Mouse (Mus musculus): ENCODE results near the gene Gm47289. TPM values are rescaled to one million over a fixed set of nuclear protein-coding genes. Genes with fewer than 3 reads are reported as not detected.

Gm47289 gene
- not detected in 2 replicates for polyA plus RNA-seq (2016; fragmentation: Nextera tagmentation; extraction: Ambion mirVana)

DNA sequence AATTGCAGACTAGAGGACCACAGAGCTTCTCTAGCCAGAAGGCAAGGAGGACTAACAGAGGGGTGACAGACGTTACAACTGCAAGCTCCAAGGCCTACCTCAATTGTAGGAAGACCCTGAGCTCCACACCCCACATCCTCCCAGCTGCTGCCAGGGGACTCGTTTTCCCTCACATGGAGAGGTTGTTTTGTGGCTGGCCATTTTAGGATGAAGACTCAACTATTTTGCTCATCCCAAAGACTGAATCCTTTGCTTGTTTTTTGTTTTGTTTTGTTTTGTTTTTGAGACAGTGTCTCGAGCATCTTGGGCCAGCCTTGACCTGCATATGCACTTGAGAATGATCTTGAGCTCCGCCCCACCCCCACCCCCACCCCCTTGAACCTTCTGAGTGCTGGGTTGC is at the start of gene Gm47289:
TSS of gene Gm47289 (plus strand) at position 301 of the 400 bp plus-strand sequence.
- Histone ChIP-seq H3K36me3 (no peaks in the 10 kb centered on the region), H3K4me3 (no peak within 1 kb of the TSS), H3K9me3 (replicated peaks) (no peaks in the 10 kb centered on the region), H3K4me1 (replicated peaks) (no peaks in the 10 kb centered on the region; the same call in 1 of the 2 replicates), H3K27me3 (replicated peaks) (peaks cover 35% of the 10 kb centered on the region), H3K27ac (ENCODE audit: poor library complexity, severe bottlenecking) (no peak within 1 kb of the TSS), H3K9ac (no peak within 1 kb of the TSS), H3K4me2 (no peak within 1 kb of the TSS)
- WGBS: 43% methylated on average over 4 of the region's 4 CpGs
- ATAC-seq (ENCODE audit: insufficient number of reproducible peaks, low FRiP score): no peak

DNA sequence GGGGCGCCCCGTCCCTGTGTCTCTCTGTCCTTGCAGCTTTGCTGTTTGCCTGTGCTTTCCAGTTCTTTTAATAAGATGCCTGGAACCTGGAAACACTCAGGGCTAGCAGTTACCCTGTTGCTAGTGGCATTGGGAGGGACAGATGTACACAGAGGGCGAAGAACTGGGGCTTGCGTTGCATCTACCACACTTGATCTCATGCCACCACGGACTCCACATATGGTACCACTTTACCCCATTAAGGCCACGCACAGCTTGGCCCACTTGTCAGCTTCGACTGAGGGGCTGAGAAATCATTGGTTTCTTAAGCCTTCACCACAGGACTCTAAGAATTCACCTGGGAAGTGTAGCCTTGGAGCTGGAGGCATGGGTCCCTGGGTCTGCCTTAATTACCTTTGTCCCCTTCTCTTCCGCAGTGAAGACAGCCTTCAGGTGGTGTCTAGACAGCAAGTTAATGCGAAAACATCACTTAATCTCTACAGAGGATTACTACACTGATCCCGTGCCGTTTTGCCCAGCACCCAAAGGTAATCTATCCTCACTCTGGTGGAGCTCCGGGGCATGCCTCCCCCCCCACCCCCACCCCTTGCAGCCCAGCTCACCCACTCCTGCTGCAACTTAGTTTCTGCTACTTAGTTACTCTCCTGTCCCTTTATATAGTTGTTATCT is 49.1 kb upstream of the Gm47289 start:
- Histone ChIP-seq H3K9me3 (replicated peaks) (no peaks in the 10 kb centered on the region), H3K4me2 (no peak overlapping the region), H3K27ac (ENCODE audit: poor library complexity, severe bottlenecking) (no peak overlapping the region), H3K27me3 (replicated peaks) (peaks cover under 1% of the 10 kb centered on the region; the same call in 1 of the 2 replicates), H3K36me3 (no peaks in the 10 kb centered on the region), H3K4me1 (replicated peaks) (0 out of 2 replicates have a peak, but pooled peaks cover 2% of the 10 kb centered on the region), H3K4me3 (no peak overlapping the region), H3K9ac (no peak overlapping the region)
- WGBS: 58% methylated on average over 12 of the region's 12 CpGs
- no peak for ATAC-seq (ENCODE audit: insufficient number of reproducible peaks, low FRiP score)

DNA sequence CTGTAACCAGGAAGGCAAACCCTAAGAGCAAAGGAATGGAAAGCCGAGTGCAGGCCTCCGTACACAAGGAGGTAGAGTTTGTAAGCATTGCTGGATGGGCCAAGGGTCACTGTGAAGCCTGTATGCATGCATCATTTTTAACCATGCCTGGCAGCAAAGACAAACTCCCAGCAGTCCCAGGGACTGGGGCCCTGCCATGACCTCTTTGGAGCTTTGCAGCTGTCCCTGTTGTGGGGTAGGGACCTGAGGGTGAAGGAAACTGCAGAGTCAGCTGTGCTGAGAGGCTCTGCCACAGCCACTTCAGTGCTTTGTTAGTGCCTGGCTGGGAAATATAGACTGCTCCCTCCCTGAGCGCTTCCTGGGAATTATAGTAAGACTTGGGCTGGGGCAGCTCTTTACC is 48.3 kb upstream of the Gm47289 start:
- no peaks in the 10 kb centered on the region for H3K27me3 ChIP-seq (replicated peaks)
- H3K9me3 ChIP-seq (replicated peaks): no peaks in the 10 kb centered on the region
- H3K4me2 ChIP-seq: no peak overlapping the region
- H3K36me3 ChIP-seq: no peaks in the 10 kb centered on the region
- 0 out of 2 replicates have a peak, but pooled peaks cover 2% of the 10 kb centered on the region for H3K4me1 ChIP-seq (replicated peaks)
- no peak overlapping the region for H3K27ac ChIP-seq (ENCODE audit: poor library complexity, severe bottlenecking)
- 63% methylated on average over 3 of the region's 3 CpGs for WGBS
- H3K9ac ChIP-seq: no peak overlapping the region
- no peak overlapping the region for H3K4me3 ChIP-seq
- no peak for ATAC-seq (ENCODE audit: insufficient number of reproducible peaks, low FRiP score)

DNA sequence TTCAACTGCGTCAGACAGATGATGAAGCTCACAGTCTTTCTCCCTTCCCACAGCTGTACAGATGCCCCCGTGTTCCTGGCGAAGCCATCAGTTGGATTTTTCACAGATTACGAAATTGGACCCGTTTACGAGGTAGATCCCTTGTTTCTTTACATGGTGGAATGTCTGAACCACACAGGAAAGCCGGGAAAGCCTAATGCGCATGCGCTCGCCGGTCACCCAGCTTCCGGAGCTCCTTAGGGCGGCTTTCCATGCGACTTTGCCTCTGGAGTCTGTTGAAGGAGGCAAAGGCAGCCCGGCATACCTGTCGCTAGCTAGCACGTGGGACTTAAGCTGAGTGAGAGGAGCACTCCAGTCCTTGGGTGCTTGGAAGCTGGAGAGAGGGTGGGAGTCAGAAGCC is 44.0 kb upstream of the Gm47289 start:
- H3K9ac ChIP-seq: no peak overlapping the region
- H3K4me2 ChIP-seq: no peak overlapping the region
- H3K9me3 ChIP-seq (replicated peaks): no peaks in the 10 kb centered on the region
- 75% methylated on average over 17 of the region's 17 CpGs for WGBS
- no peak overlapping the region for H3K4me3 ChIP-seq
- no peaks in the 10 kb centered on the region for H3K27me3 ChIP-seq (replicated peaks)
- H3K36me3 ChIP-seq: no peaks in the 10 kb centered on the region
- H3K4me1 ChIP-seq (replicated peaks): no peaks in the 10 kb centered on the region
- H3K27ac ChIP-seq (ENCODE audit: poor library complexity, severe bottlenecking): no peak overlapping the region
- no peak for ATAC-seq (ENCODE audit: insufficient number of reproducible peaks, low FRiP score)

DNA sequence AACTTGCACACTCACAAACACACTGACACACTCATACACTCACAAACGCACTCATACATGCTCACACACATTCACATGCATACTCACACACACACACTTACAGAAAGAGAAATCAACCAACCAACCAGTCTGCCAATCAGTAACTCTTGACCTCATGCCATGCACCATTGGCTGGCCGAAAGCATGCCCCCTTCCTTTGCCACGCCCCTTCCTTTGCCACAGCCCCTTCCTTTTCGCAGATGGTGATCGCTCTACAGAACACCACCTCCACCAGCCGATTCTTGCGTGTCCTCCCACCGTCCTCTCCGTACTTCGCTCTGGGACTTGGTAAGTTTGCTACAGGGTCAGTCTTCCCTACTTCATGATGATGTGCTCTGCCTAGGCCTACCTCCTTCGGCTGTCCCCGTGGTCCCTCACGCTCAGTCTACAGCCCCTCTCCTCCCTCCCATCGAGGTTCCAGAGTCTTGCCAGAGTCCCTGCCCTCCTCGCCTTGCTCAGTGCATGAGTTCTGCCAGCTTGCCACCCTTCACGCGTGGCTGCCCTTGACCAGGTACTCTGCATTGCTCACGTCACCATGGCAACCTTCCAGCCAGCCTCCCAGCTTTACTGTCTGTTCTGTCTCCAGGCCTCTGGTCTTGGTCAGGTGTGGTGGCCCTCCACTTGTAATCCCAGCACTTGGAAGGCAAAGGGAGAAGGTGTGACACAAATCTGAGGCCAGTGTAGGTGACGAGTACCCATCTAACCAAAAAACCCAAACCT is 39.4 kb upstream of the Gm47289 start:
- WGBS: 88% methylated on average over 19 of the region's 19 CpGs

DNA sequence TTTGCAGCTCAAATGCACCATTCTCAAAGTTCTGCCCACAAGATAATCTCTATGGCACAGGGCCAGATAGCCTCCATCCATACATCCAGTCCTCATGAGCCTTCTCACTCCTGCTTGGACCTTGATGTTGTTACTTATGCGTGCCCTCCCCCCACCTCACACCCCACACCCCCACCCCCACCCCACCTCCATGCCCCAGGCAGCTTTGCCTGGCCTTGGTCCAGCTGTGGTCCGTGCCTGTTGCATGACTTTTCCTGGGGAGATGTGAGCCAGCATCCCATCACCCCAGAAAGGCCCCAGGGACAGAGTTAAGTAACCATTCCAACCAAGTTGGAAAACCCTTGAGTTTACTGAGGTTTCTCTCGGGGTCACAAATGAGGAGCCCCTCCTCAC is 38.8 kb upstream of the Gm47289 start:
- Histone ChIP-seq H3K9ac (no peak overlapping the region), H3K9me3 (replicated peaks) (no peaks in the 10 kb centered on the region), H3K4me1 (replicated peaks) (no peaks in the 10 kb centered on the region), H3K4me2 (no peak overlapping the region), H3K27me3 (replicated peaks) (no peaks in the 10 kb centered on the region), H3K36me3 (no peaks in the 10 kb centered on the region), H3K4me3 (no peak overlapping the region), H3K27ac (ENCODE audit: poor library complexity, severe bottlenecking) (no peak overlapping the region)
- ATAC-seq (ENCODE audit: insufficient number of reproducible peaks, low FRiP score): no peak
- 66% methylated on average over 3 of the region's 3 CpGs for WGBS

More for the DNA sequence above, 39.4 kb upstream of the Gm47289 start:
- H3K36me3 ChIP-seq: no peaks in the 10 kb centered on the region
- no peak overlapping the region for H3K27ac ChIP-seq (ENCODE audit: poor library complexity, severe bottlenecking)
- no peak overlapping the region for H3K4me2 ChIP-seq
- H3K27me3 ChIP-seq (replicated peaks): no peaks in the 10 kb centered on the region
- no peak overlapping the region for H3K4me3 ChIP-seq
- H3K4me1 ChIP-seq (replicated peaks): no peaks in the 10 kb centered on the region
- H3K9ac ChIP-seq: no peak overlapping the region
- no peaks in the 10 kb centered on the region for H3K9me3 ChIP-seq (replicated peaks)
- ATAC-seq (ENCODE audit: insufficient number of reproducible peaks, low FRiP score): no peak

DNA sequence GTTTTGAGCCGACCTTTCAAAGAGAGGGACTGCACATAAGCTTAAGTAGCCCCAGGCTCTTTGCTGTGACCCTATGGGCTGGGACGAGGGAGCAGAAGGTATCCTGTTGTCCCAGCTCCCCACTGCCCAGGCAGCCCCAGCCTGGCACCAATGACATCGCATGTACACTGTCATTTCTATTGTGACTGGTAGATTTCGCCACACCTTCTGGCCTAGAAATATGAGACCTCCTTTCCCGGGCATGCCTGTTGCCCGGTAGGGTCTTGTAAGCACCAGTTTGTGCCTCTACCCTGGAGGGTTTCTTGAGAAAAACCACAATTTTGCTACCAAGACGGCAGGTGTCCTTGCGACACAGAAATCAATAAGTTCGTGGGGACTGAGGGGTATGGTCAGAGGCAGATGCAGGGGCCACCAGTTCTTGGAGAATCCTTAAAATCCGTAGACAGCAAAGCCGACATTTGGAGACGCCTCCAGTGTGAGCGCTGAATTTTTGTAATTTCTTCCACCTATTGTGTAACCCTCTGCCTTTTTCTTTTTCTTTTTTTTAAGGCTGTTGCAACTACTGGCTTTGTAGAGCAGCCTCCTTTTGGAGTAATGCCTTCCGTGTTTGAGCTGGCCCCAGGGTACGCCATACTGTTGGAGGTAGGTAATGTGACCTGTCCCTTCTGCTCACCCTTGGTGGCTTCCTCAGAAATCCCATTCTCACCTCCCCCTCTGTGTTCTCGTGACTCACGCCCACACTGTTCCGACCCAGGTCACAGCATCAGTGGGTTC is 36.2 kb upstream of the Gm47289 start:
- H3K9ac ChIP-seq: no peak overlapping the region
- H3K27ac ChIP-seq (ENCODE audit: poor library complexity, severe bottlenecking): no peak overlapping the region
- no peak overlapping the region for H3K4me2 ChIP-seq
- no peak overlapping the region for H3K4me3 ChIP-seq
- no peaks in the 10 kb centered on the region for H3K36me3 ChIP-seq
- 80% methylated on average over 18 of the region's 18 CpGs for WGBS
- H3K27me3 ChIP-seq (replicated peaks): no peaks in the 10 kb centered on the region
- no peak for ATAC-seq (ENCODE audit: insufficient number of reproducible peaks, low FRiP score)
- H3K4me1 ChIP-seq (replicated peaks): no peaks in the 10 kb centered on the region
- H3K9me3 ChIP-seq (replicated peaks): no peaks in the 10 kb centered on the region

DNA sequence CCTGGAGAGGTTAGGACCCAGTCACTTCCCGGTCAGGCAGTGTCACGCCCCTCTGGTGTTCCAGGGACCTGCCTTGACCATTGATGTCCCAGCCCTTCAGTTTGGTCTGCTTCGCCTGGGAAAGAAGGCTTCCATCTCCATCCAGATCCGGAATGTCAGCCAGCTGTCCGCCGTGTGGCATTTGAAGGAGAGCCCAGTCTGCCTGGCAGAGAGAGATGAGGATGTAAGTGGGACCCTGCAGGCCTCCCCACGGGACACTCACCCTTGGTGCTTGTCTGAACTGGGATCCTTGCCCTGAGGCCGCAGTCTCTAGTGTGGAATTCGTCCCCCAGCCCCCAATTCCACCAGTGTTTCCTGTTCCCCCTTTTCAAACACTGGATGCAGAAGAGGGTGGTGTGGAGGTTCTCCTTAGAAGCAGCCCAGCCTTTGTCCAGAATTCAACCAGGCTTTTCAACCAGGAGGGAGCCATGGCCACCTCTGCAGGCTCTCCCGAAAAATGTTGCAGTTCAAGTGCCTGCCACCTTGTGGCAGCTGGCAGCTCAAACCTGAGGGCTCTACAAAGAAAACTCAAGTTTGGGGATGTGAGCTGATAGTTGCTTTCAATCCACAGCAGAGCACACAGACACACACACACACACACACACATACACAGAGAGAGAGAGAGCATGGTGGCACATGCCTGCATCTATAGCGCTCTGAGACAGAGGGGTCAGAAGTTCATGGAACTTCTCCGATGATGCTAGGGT is 30.4 kb upstream of the Gm47289 start:
- Histone ChIP-seq H3K27me3 (replicated peaks) (peaks cover 3% of the 10 kb centered on the region; the same call in 1 of the 2 replicates), H3K36me3 (no peaks in the 10 kb centered on the region), H3K4me2 (no peak overlapping the region), H3K4me1 (replicated peaks) (no peaks in the 10 kb centered on the region), H3K9me3 (replicated peaks) (no peaks in the 10 kb centered on the region), H3K27ac (ENCODE audit: poor library complexity, severe bottlenecking) (no peak overlapping the region), H3K4me3 (no peak overlapping the region), H3K9ac (no peak overlapping the region)
- WGBS: 78% methylated on average over 12 of the region's 12 CpGs
- ATAC-seq (ENCODE audit: insufficient number of reproducible peaks, low FRiP score): no peak

DNA sequence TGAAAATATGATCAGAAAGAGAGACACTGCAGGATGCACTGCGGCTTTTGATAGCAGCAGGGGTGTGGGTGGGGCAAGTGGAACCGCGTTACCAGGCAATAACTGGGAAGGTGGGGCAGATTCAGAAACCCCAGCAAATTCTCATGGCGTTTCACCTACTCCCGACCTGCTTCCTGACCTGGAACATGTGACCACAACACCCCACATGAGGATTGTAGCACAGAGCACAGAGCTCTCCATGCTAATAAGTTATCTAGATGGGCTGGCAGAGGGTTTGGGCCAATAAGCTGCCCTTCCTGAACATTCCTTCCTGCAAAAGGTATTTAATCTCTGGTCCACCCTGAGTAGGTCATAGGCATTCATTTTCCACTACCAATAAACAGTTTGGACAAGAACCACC is 28.3 kb upstream of the Gm47289 start:
- H3K27me3 ChIP-seq (replicated peaks): peaks cover 3% of the 10 kb centered on the region; the same call in 1 of the 2 replicates
- no peaks in the 10 kb centered on the region for H3K36me3 ChIP-seq
- no peaks in the 10 kb centered on the region for H3K9me3 ChIP-seq (replicated peaks)
- no peak overlapping the region for H3K27ac ChIP-seq (ENCODE audit: poor library complexity, severe bottlenecking)
- H3K9ac ChIP-seq: no peak overlapping the region
- 56% methylated on average over 5 of the region's 5 CpGs for WGBS
- H3K4me3 ChIP-seq: no peak overlapping the region
- no peak overlapping the region for H3K4me2 ChIP-seq
- no peaks in the 10 kb centered on the region for H3K4me1 ChIP-seq (replicated peaks)
- ATAC-seq (ENCODE audit: insufficient number of reproducible peaks, low FRiP score): no peak

DNA sequence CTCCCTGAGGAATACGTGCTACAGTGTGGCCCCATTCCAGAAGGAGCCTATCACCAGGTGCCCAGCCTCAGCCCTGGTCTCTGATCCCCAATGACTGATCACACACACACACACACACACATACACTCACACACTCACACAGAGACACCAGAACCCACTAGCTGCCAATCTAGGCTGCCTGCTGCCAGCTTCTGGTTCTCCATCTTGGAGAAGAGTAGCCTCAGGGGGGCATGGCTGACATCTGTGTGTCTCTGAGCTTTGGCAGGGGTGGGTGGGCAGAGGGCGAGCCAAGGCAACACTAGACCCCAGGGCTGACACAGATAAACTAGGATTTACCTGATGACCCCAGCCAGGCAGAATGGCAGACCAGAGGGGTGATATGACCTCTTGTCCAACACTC is 20.1 kb upstream of the Gm47289 start:
- no peak overlapping the region for H3K4me2 ChIP-seq
- no peak overlapping the region for H3K27ac ChIP-seq (ENCODE audit: poor library complexity, severe bottlenecking)
- H3K9ac ChIP-seq: no peak overlapping the region
- 0 out of 2 replicates have a peak, but pooled peaks cover 4% of the 10 kb centered on the region for H3K27me3 ChIP-seq (replicated peaks)
- 74% methylated on average over 2 of the region's 2 CpGs for WGBS
- H3K36me3 ChIP-seq: no peaks in the 10 kb centered on the region
- no peaks in the 10 kb centered on the region for H3K9me3 ChIP-seq (replicated peaks)
- 0 out of 2 replicates have a peak, but pooled peaks cover 3% of the 10 kb centered on the region for H3K4me1 ChIP-seq (replicated peaks)
- H3K4me3 ChIP-seq: no peak overlapping the region
- ATAC-seq (ENCODE audit: insufficient number of reproducible peaks, low FRiP score): no peak

Measured in heart, embryonic 12.5 days (tissue).